Mouse (Mus musculus) liver, embryonic 11.5 days (tissue): Measurements from ENCODE around the gene Ccl21a. TPM values are rescaled to one million over a fixed set of nuclear protein-coding genes. Genes with fewer than 3 reads are reported as not detected.
"Not testable (repeated sequence)": the region's sequence is repeated elsewhere in the genome, so short reads cannot be mapped to it uniquely, and the experiment has no call there.

Source experiments
- ATAC-seq: fragments of 200-750 bp; cut with Nextera tagmentation; replicated peaks from 2 replicates; pipeline ENCODE4 v1.8.0; 2017; ENCODE audit warnings: moderate number of reproducible peaks, mild to moderate bottlenecking, moderate TSS enrichment, moderate library complexity; ENCODE audit not compliant: low FRiP score
- DNase-seq: peaks from one replicate; pipeline ENCODE4 v3.0.0-alpha.2; 2017; ENCODE audit warnings: low spot score
- H3K27ac ChIP-seq: fragments of 300-500 bp; sonication (generic); 2 replicates; pipeline ENCODE4 v1.5.1; 2014; ENCODE audit warnings: mild to moderate bottlenecking, low read depth, low read length, control low read depth
- H3K27me3 ChIP-seq: fragments of 300-500 bp; sonication (generic); replicated peaks from 2 replicates; pipeline ENCODE4 v1.6.1; 2014; ENCODE audit warnings: low read length, mixed read lengths; ENCODE audit not compliant: control insufficient read depth, insufficient read depth
- H3K36me3 ChIP-seq: fragments of 300-500 bp; sonication (generic); 2 replicates; pipeline ENCODE4 v1.6.1; 2014; ENCODE audit warnings: mild to moderate bottlenecking, low read length, moderate library complexity, mixed read lengths; ENCODE audit not compliant: control insufficient read depth, insufficient read depth
- H3K4me1 ChIP-seq: fragments of 300-500 bp; sonication (generic); replicated peaks from 2 replicates; pipeline ENCODE4 v1.6.1; 2014; ENCODE audit warnings: low read length, mixed read lengths; ENCODE audit not compliant: control insufficient read depth, insufficient read depth
- H3K4me2 ChIP-seq: fragments of 300-500 bp; sonication (generic); 2 replicates; pipeline ENCODE4 v1.6.1; 2014; ENCODE audit warnings: mild to moderate bottlenecking, control low read depth, moderate library complexity
- H3K4me3 ChIP-seq: fragments of 300-500 bp; sonication (generic); 2 replicates; pipeline ENCODE4 v1.5.1; 2014; ENCODE audit warnings: low read depth, low read length, control low read depth
- H3K9ac ChIP-seq: fragments of 300-500 bp; sonication (generic); 2 replicates; pipeline ENCODE4 v1.6.1; 2014; ENCODE audit warnings: low read depth, low read length, control low read depth
- H3K9me3 ChIP-seq: fragments of 300-500 bp; sonication (generic); 2 replicates; pipeline ENCODE4 v1.6.1; 2016; ENCODE audit warnings: low read length, inconsistent platforms, mixed read lengths; ENCODE audit not compliant: control insufficient read depth
- WGBS: fragments of 180-500 bp; shearing (Covaris S2); extraction: QIAGEN DNeasy Blood & Tissue Kit; methylation state at CpG from one replicate; pipeline ENCODE4 v1.1.7; 2014; 5-methylcytosine and 5-hydroxymethylcytosine counted together
- polyA plus RNA-seq: library from polyadenylated mRNA; unstranded; fragments of >200 nt; fragmentation: Nextera tagmentation; extraction: Ambion mirVana; gene quantifications from 2 replicates; pipeline ENCODE4 v1.2.1, GENCODE M21; 2014

The Ccl21a gene
- polyA plus RNA-seq = 0.65 and 1.2 TPM in 2 replicates

DNA sequence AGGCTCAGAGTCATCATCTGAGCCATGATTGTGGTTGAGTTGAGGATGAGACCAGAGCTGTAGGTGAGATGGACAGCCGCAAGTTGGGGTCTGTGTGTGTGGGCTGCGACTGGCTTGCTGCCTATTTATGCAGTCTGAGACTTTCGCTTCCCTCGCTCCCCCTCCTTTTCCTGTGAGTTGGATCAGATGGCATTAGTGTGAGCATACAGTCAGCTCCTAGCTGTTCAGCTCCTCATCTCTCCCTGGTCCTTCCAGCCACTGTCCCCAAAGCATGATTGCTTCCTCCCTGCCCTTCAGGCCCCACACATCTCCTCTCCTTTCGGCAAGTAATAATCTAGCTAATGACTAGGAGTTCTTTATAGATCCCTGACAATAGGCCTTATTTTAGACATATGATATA is at the start of gene Ccl21a:
Gene Ccl21a (minus strand): TSS at position 101 of the 400 bp plus-strand sequence.
- H3K36me3 ChIP-seq, H3K27ac ChIP-seq, H3K9me3 ChIP-seq, H3K4me2 ChIP-seq, H3K4me1 ChIP-seq, ATAC-seq, DNase-seq, H3K9ac ChIP-seq, H3K27me3 ChIP-seq, H3K4me3 ChIP-seq: not testable (repeated sequence)
- no CpG with 5 or more reads among the region's 5 CpGs for WGBS

GRCm38 (mm10) chr4:42756477-42756876 is 17.3 kb downstream of the Ccl21a start, which contains the start of gene Ccl19:
Ccl19 (minus strand) TSS chr4:42756577.
- H3K27ac ChIP-seq, H3K4me3 ChIP-seq, H3K36me3 ChIP-seq, H3K27me3 ChIP-seq, H3K9me3 ChIP-seq, H3K4me2 ChIP-seq, ATAC-seq, H3K4me1 ChIP-seq, DNase-seq, H3K9ac ChIP-seq: not testable (repeated sequence)
- WGBS = no CpG with 5 or more reads among the region's 6 CpGs

DNA sequence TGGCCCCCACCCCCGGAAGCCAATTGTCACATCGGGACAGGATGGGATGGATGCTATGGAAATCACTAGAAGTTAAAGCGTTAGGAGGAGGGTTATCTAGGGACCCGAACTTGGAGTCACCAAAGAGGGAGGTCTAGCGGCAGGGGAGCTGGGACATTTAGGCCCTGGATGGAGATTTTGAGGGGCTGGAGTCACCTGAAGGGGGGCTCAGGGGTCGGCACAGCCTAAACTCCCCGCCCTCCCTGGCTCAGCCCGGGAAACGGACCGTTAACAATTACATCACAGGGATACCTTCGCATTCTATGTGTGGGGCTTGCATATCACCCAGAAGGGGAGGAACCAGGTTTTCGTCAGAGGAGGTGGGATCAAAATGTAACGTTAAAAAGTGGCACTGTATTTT is 38.5 kb downstream of the Ccl21a start, which contains the start of gene 4930578G10Rik:
Gene 4930578G10Rik (plus strand): TSS at position 301 of the 400 bp plus-strand sequence.
- not testable (repeated sequence) for H3K27ac ChIP-seq, ATAC-seq, H3K4me3 ChIP-seq, H3K9me3 ChIP-seq, H3K4me2 ChIP-seq, DNase-seq, H3K36me3 ChIP-seq, H3K4me1 ChIP-seq, H3K27me3 ChIP-seq, H3K9ac ChIP-seq
- WGBS = no CpG with 5 or more reads among the region's 13 CpGs

Other genes starting within 250 kb of the Ccl21a start
- not detected in 2 replicates for gene Fam205a2, start 245.8 kb downstream of the Ccl21a start, polyA plus RNA-seq
- gene Gm10591, start 161.8 kb downstream of the Ccl21a start, polyA plus RNA-seq = not detected in 2 replicates
- gene Gm2564, start 144.3 kb downstream of the Ccl21a start, polyA plus RNA-seq = not detected in 2 replicates
- gene Ccl27b, start 118.7 kb downstream of the Ccl21a start, polyA plus RNA-seq = not detected in 2 replicates
- gene Il11ra2, start 112.1 kb downstream of the Ccl21a start, polyA plus RNA-seq = not detected in 2 replicates
- gene 4930578G10Rik, start 38.4 kb downstream of the Ccl21a start, polyA plus RNA-seq = not detected in 2 replicates
- not detected in 2 replicates for gene Ccl19, start 17.4 kb downstream of the Ccl21a start, polyA plus RNA-seq
- gene Fam205a1, start 79.9 kb upstream of the Ccl21a start, polyA plus RNA-seq = 0.22 and 0.29 TPM in 2 replicates
- 0.11 and 0.18 TPM in 2 replicates for gene Gm12394, start 82.8 kb upstream of the Ccl21a start, polyA plus RNA-seq
- gene Fam205c, start 100.2 kb upstream of the Ccl21a start, polyA plus RNA-seq = 0.71 and 0.75 TPM in 2 replicates
- gene Phf24, start 142.7 kb upstream of the Ccl21a start, polyA plus RNA-seq = 0.38 and 0.42 TPM in 2 replicates
- gene Dnajb5, start 175.8 kb upstream of the Ccl21a start, polyA plus RNA-seq = 2.0 and 3.0 TPM in 2 replicates
- gene 1700022I11Rik, start 195.6 kb upstream of the Ccl21a start, polyA plus RNA-seq = 0.41 and 0.53 TPM in 2 replicates
- gene Vcp, start 226.5 kb upstream of the Ccl21a start, polyA plus RNA-seq = 452 and 513 TPM in 2 replicates
- 18.2 and 18.6 TPM in 2 replicates for gene Fancg, start 236.5 kb upstream of the Ccl21a start, polyA plus RNA-seq